Mouse (Mus musculus) heart, embryonic 14.5 days (tissue): ENCODE measurements at regions not wholly inside any gene's neighbourhood (a gene's known extent, or its start where the extent isn't known, plus 50 kb on each side); places are given as distances from the start of the nearest gene placed in this dataset.

Experiments
- ATAC-seq: fragments of 200-750 bp; cut with Nextera tagmentation; 2 replicates; pipeline ENCODE4 v1.8.0; 2017; ENCODE audit warnings: low read depth, moderate TSS enrichment; ENCODE audit not compliant: insufficient number of reproducible peaks, insufficient read depth, low FRiP score
- H3K27ac ChIP-seq, 2 experiments: fragments of 200-500 bp in 1 of 2; fragments of 300-500 bp in 1 of 2; sonication (generic) in 1 of 2; replicated peaks in 1 of 2; 2 replicates each; pipeline ENCODE4 v1.5.1; 2012 to 2014; ENCODE audit warnings: low read depth in 2 of 2, low read length in 2 of 2, control low read depth in 1 of 2, mild to moderate bottlenecking in 1 of 2, mixed read lengths in 1 of 2; ENCODE audit not compliant: control insufficient read depth in 1 of 2, insufficient read depth in 1 of 2
- H3K27me3 ChIP-seq: fragments of 300-500 bp; sonication (generic); 2 replicates; pipeline ENCODE4 v1.6.1; 2014; ENCODE audit warnings: mild to moderate bottlenecking, low read length, control low read depth; ENCODE audit not compliant: control insufficient read depth, insufficient read depth
- H3K36me3 ChIP-seq: fragments of 300-500 bp; sonication (generic); 2 replicates; pipeline ENCODE4 v1.6.1; 2014; ENCODE audit warnings: mild to moderate bottlenecking, control low read depth, low read length, mixed read lengths; ENCODE audit not compliant: control insufficient read depth, insufficient read depth
- H3K4me1 ChIP-seq, 2 experiments: fragments of 200-500 bp in 1 of 2; fragments of 300-500 bp in 1 of 2; sonication (generic) in 1 of 2; 2 replicates each; pipeline ENCODE4 v1.6.1; 2012 to 2014; ENCODE audit warnings: low read length in 2 of 2, control low read depth in 1 of 2, mixed read lengths in 1 of 2; ENCODE audit not compliant: control insufficient read depth in 2 of 2, insufficient read depth in 2 of 2
- H3K4me2 ChIP-seq: fragments of 300-500 bp; sonication (generic); 2 replicates; pipeline ENCODE4 v1.6.1; 2014; ENCODE audit warnings: mild to moderate bottlenecking, low read length
- H3K4me3 ChIP-seq, 2 experiments: fragments of 200-500 bp in 1 of 2; fragments of 300-500 bp in 1 of 2; sonication (generic) in 1 of 2; 2 replicates each; pipeline ENCODE4 v1.5.1; 2012 to 2014; ENCODE audit warnings: low read length in 2 of 2, mild to moderate bottlenecking in 2 of 2, control low read depth in 1 of 2, low read depth in 1 of 2, moderate library complexity in 1 of 2; ENCODE audit not compliant: control insufficient read depth in 1 of 2, insufficient read depth in 1 of 2
- H3K9ac ChIP-seq: fragments of 300-500 bp; sonication (generic); 2 replicates; pipeline ENCODE4 v1.6.1; 2014; ENCODE audit warnings: mild to moderate bottlenecking, low read length
- H3K9me3 ChIP-seq: fragments of 300-500 bp; sonication (generic); 2 replicates; pipeline ENCODE4 v1.6.1; 2016; ENCODE audit warnings: low read length, control low read depth; ENCODE audit not compliant: control insufficient read depth
- WGBS: fragments of 180-500 bp; shearing (Covaris S2); extraction: QIAGEN DNeasy Blood & Tissue Kit; methylation state at CpG from one replicate; pipeline ENCODE4 v1.1.7; 2014; 5-methylcytosine and 5-hydroxymethylcytosine counted together

DNA sequence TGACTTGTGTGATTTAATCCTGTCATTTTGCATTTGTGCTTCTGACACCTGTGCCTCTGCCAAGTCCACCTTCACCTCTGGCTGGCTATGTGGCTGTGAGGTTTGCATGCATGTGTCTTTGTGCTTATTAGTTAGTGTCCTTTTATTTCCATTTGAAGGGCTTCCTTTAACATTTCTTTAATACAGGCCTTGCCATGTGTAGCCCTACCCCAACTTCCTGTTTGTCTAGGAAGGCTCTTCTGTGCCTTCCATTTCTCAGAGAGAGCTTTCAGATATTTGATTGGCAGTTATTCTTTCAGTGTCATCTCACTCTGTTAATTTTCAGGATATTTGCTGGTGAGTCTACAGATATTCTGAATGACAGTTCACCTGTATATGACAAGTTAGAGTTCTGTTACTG lies 1302.0 kb upstream of the A1bg start:
- ATAC-seq, result no peak
- no peak overlapping the region for H3K27ac ChIP-seq
- no peak overlapping the region for H3K4me2 ChIP-seq
- peaks cover 5 to 8% of the 10 kb centered on the region in 2 experiments; a peak in 2 of 4 replicates for H3K4me1 ChIP-seq
- H3K9ac ChIP-seq, result no peak overlapping the region
- no peaks in the 10 kb centered on the region for H3K27me3 ChIP-seq
- H3K36me3 ChIP-seq, result no peaks in the 10 kb centered on the region
- H3K4me3 ChIP-seq, result no peak overlapping the region
- no peaks in the 10 kb centered on the region for H3K9me3 ChIP-seq

DNA sequence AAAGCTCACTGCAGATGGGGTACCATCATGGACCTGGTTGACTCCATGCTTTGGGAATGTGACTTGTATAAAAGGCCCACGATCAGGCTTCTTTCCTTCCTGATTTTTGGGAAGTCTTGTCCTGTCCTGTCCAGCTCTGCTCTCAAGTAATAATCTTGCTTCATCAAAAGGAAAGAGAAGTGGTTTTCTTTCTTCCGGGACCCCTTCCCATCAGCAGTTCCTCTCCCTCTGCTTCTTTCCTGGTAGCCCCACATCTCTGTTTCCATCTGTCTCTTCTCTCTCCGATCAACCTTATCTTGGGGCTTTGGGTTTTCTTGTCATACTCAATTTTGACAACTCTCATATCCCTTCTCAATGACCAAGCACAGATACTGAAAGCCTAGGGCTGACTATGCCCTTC lies 1301.4 kb upstream of the A1bg start:
- Histone ChIP-seq H3K9me3 (no peaks in the 10 kb centered on the region), H3K36me3 (no peaks in the 10 kb centered on the region), H3K4me2 (no peak overlapping the region), H3K9ac (no peak overlapping the region), H3K4me3 (no peak overlapping the region), H3K27ac (no peak overlapping the region), H3K27me3 (no peaks in the 10 kb centered on the region), H3K4me1 (peaks cover 3 to 8% of the 10 kb centered on the region in 2 experiments; a peak in 2 of 4 replicates)
- ATAC-seq, result no peak
- 84% methylated on average over 3 of the region's 3 CpGs for WGBS

- H3K9ac ChIP-seq, result no peak overlapping the region
- WGBS, result 53% methylated on average over 6 of the region's 6 CpGs
- no peak overlapping the region for H3K4me3 ChIP-seq
- H3K4me1 ChIP-seq, result peaks cover 3 to 8% of the 10 kb centered on the region in 2 experiments; a peak in 2 of 4 replicates
- no peak for ATAC-seq
- H3K27me3 ChIP-seq, result no peaks in the 10 kb centered on the region
- no peak overlapping the region for H3K4me2 ChIP-seq
- no peak overlapping the region for H3K27ac ChIP-seq
- H3K9me3 ChIP-seq, result no peaks in the 10 kb centered on the region
- no peaks in the 10 kb centered on the region for H3K36me3 ChIP-seq
These were observed 1300.5 kb upstream of the A1bg start for GRCm38 (mm10) chr15:62223156-62223840.

GRCm38 (mm10) chr15:62222731-62223130 lies 1299.9 kb upstream of the A1bg start:
- H3K9me3 ChIP-seq, result no peaks in the 10 kb centered on the region
- H3K27ac ChIP-seq, result no peak overlapping the region
- H3K36me3 ChIP-seq, result no peaks in the 10 kb centered on the region
- WGBS, result 54% methylated on average over 5 of the region's 5 CpGs
- no peak for ATAC-seq
- no peak overlapping the region for H3K4me2 ChIP-seq
- no peak overlapping the region for H3K9ac ChIP-seq
- H3K27me3 ChIP-seq, result no peaks in the 10 kb centered on the region
- no peak overlapping the region for H3K4me3 ChIP-seq
- peaks cover 3 to 8% of the 10 kb centered on the region in 2 experiments; a peak in 2 of 4 replicates for H3K4me1 ChIP-seq

- no peak for ATAC-seq
- no peak overlapping the region for H3K4me2 ChIP-seq
- H3K9ac ChIP-seq, result no peak overlapping the region
- no peaks in the 10 kb centered on the region for H3K36me3 ChIP-seq
- peaks cover 3 to 8% of the 10 kb centered on the region in 2 experiments; a peak in 2 of 4 replicates for H3K4me1 ChIP-seq
- WGBS, result 70% methylated on average over 6 of the region's 6 CpGs
- H3K9me3 ChIP-seq, result no peaks in the 10 kb centered on the region
- H3K27ac ChIP-seq, result no peak overlapping the region
- H3K27me3 ChIP-seq, result no peaks in the 10 kb centered on the region
- H3K4me3 ChIP-seq, result no peak overlapping the region
These were observed 1299.4 kb upstream of the A1bg start for GRCm38 (mm10) chr15:62222201-62222600.

DNA sequence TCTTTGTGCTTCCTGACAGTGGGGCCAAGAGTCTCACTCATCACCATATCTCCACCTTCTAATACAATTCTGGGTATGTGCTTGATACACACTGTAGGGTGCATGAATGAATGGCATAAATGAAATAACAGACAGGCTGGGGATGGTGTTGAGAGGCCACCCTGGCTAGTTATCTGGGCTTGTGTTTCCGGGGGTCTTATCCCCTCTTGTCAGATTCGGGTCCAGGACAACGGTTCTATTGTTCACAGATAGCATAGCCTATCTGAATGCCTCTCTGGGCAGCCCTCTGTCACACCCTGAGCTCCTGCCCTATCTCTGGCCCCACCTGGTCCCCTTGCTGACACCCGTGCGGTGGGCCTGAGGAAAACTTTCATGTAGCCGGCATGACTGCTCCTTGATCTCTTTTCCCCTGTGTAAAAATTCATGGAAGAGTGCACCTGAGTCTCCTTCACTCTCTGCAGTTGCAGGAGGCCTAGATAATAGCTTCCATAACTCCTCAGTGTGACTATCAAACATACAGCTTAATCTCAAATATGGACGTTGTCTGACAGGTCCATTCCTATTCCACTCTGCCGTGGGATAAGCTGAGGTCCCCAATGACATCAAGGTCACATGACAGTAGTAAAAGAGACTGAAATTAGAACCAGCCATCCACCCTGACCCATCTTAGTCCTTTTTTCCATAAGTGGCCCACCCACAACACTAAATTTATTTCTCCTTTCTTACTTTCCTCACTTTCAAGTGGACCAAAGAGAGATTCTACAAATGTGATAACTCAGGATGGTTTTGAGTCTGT lies 1298.4 kb upstream of the A1bg start:
- Histone ChIP-seq H3K27ac (no peak overlapping the region), H3K9ac (no peak overlapping the region), H3K9me3 (no peaks in the 10 kb centered on the region), H3K27me3 (no peaks in the 10 kb centered on the region), H3K36me3 (no peaks in the 10 kb centered on the region), H3K4me3 (no peak overlapping the region), H3K4me2 (no peak overlapping the region), H3K4me1 (peaks cover 7 to 16% of the 10 kb centered on the region in 2 experiments; a peak in 3 of 4 replicates)
- 32% methylated on average over 8 of the region's 8 CpGs for WGBS
- no peak for ATAC-seq

DNA sequence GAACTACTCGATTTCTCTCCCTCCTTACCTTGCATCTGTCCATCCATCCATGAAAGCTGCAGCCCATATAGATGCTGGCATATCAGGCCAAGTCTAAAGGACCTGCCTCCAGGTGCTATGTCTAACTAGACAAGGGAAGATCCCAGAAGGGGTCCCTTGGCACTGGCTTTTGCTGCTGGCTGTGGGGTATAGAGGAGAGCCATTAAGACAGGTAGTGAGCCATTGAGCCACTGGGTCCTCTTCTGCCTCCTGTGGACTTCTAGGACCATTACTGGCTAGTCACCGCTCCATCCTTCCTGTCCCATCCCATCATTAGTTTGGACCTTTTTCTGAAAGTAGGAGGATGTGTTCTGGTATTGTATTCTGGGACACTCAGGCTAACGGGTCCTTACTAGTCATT lies 1297.8 kb upstream of the A1bg start:
- Histone ChIP-seq H3K9me3 (no peaks in the 10 kb centered on the region), H3K4me3 (no peak overlapping the region), H3K27me3 (no peaks in the 10 kb centered on the region), H3K4me2 (no peak overlapping the region), H3K4me1 (peaks cover 10 to 22% of the 10 kb centered on the region in 2 experiments; a peak in 3 of 4 replicates), H3K36me3 (no peaks in the 10 kb centered on the region), H3K9ac (no peak overlapping the region), H3K27ac (no peak overlapping the region)
- ATAC-seq, result no peak
- WGBS, result 68% methylated on average over 3 of the region's 3 CpGs
